Mouse (Mus musculus): Measurements from ENCODE around the gene Myh9.

The Myh9 gene

DNA sequence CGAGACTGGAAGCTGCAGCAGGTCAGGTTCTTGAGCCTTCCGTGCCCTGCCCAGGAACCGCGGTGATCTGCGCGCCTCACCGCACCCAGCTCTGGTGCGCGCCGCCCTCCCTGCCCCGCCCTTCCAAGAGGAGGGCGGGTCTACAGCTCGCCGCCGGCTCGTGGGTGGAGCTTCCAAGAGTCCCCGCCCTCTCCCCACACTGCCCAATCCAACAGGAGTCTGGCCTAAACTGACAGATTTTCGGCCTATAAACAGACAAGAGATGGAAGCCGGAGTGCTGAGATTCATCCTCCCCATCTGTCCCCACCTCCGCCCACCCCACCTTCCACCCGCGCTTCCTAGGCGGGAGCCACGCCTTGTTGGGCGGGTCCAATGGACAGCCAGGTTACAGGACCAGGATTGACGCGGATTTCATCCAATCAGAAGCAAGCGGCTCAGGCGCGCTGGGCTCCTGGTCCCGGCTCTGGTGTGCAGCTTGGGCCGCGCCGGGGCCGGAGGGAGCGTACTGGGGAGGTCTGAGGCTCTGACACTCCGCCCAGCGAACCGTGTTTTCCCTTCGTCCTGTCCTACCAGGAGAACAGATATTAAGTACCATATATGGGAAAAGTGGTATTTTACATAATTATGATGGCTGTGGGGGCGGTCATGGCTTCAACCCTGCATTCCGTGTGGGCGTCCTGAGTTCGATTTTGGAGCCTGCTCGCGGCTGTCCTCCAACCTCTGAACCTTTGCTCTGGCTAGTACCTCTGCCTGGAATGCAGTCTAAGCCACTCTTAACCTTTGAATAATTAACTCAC, at the start of gene Myh9:
Gene Myh9 (minus strand): TSS at position 129 of the 797 bp plus-strand sequence.
- DNase-seq (ENCODE audit: low read depth, low spot score) = peak; percentile 100

DNA sequence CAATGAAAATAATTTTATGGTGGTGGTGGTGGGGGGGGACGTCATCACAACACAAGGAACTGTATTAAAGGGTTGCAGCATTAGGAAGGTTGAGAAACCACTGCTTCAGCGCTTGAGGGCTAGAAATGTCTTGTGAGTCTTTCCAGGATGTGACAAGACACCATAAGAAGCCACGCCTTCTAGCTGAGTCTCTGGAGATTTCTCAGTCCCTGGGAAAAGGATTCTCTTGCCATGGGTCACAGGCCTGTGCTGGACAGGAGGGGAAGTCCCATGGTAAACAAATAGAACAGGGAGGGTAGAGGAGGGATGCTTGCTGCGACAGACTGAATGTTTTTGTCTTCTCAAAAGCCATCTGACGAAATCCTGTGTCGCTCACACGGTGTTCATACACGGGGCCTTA, 49.8 kb upstream of the Myh9 start:
- no peak for DNase-seq (ENCODE audit: low read depth, low spot score)

DNA sequence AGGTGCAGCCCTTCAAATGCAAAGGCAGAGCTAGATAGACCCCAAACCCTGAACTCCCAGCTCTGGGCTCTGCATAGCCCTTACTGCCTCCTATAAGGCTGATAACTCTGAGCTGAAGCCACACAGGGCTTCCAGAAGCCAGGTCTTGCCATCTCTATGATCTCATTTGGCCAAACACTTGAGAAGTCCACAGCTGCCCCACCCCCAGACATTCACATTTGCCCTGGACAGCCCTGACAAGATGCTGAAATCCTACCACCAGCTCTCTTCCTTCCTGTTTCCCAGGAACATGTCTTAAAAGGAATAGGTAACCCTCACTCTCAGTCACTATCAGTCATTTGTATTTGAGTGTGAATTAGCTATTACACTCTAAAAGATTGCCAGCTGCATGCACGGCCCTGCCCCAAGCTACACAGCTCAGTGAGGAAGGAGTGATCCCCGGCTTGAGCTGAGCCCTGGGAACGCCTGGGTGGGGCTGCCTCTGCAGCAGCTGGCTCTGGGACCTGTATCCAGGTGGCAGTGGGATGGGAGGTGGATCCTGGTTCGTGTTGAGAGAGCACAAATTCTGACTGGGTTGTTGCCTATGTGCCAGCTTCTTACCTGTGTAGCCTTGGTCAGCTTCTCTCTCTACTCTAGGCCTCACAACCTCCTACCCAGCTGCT, 47.9 kb upstream of the Myh9 start:
- DNase-seq (ENCODE audit: low read depth, low spot score) = no peak

DNA sequence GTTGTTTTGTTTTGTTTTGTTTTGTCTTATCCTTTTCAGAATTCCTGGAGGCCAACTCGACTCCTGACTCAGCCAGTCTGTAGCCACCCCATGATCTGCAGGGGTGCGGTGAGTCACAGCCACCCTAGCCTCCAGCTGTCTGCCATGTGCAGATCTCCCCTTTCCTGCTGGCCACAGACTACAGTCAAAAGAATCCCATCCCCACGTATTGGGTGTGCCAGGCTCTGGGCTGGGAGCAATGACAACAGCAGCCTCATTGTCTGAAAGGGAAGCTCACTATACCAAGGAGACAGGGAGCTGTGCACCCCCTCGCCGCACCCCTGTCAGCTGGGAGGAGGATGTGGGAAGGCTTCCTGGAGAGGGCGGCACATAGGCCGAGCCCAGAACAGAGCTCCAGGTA, 46.3 kb upstream of the Myh9 start:
- no peak for DNase-seq (ENCODE audit: low read depth, low spot score)

DNA sequence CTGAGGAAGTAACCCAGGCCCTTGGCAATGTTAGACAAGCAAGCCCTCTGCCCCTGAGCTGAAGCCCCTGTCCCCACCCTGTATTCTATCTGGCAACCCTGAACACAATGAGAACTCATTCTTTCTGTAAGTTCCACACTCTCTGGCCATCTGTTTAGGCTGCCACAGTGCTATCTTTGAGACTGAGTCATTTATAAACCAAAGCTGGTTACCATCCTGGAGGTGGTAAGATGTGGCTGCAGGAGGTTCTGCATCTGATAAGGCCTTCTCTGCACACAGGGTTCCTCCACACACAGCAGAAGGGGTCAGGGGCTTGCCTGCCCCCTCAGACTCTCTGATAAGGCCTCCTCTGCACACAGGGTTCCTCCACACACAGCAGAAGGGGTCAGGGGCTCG, 45.1 kb upstream of the Myh9 start:
- no peak for DNase-seq (ENCODE audit: low read depth, low spot score)

DNA sequence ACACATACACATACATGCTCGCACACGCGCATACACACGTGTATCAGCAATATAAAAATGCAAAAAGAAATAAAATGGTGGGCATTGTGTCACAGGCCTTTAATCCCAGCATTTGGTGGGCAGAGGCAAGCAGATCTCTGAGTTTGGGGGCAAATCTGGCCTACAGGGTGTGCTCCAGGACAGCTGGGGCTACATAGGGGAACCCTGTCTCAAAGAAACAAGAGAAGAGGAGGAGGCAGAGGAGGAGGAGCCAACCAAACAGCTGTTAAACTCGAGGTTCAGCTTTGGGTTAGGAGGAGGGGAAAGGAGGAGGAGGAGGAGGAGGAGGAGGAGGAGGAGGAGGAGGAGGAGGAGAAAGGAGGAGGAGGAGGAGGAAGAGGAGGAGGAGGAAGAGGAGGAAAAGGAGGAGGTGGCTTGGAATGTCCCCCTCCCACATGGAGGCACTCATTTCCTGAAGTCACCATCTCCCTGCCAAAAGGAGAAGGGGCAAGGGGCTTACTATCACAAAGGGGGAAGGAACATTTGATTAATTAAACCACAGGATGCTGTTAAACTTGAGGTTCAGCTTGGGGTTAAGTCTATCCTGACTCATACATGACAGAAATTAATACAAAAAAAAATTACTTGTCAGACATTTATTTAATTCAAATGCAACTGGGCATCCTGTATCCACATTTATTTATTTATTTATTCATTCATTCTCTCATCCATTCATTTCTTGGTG, 44.6 kb upstream of the Myh9 start:
- DNase-seq (ENCODE audit: low read depth, low spot score) = no peak

DNA sequence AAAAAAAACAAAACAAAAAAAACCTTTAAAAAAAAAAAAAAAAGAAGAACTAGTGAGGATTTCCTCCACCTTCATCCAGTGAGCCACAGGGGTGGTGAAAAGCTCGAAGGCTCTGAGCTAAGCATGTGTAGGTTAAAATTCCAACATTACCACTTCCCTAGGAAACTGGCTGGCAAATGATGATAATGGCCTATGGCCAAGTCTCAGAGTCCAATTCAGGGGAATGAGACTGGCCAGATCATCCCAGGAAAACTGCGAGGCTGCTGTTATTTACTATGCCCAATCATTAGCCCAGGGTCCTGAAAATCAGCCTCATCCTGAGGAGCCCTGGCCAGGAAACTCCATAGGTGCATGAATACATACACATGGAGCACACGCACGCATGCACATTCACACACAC, 44.0 kb upstream of the Myh9 start:
- no peak for DNase-seq (ENCODE audit: low read depth, low spot score)

DNA sequence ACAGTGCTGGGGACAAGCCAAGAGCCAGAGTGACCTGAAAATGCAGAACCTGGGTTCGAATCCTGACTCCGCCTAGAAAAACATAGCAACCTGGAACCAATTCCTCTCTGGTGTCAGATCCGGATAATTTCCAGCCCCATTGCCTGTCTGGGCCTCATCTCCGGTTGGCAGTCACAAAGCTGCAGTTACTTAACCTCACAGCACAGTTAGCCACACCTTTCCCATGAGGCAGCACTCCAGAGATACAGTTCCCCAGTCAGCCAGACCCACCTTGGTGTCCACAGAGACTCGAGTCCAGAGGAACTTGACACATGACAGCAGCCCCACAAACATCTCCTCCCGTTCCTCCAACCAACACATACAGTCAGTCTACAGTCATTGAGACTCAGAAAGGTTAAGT, 43.2 kb upstream of the Myh9 start:
- no peak for DNase-seq (ENCODE audit: low read depth, low spot score)

DNA sequence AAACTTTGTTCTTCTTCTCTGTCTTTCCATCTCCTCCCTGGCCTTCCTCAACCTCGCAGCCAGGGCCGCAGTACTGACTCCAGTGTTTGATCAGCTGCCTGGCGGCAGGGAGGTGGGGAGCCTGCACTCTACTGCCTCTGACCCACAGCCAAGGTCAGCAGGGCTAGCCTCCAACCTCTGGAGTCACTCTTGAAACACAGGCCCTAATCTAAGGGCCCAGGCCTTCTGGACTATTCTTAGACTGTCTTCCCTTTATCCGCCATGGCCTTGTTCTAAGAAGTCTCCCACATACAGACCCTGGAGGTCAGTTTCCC, 41.7 kb upstream of the Myh9 start:
- DNase-seq (ENCODE audit: low read depth, low spot score) = no peak

DNA sequence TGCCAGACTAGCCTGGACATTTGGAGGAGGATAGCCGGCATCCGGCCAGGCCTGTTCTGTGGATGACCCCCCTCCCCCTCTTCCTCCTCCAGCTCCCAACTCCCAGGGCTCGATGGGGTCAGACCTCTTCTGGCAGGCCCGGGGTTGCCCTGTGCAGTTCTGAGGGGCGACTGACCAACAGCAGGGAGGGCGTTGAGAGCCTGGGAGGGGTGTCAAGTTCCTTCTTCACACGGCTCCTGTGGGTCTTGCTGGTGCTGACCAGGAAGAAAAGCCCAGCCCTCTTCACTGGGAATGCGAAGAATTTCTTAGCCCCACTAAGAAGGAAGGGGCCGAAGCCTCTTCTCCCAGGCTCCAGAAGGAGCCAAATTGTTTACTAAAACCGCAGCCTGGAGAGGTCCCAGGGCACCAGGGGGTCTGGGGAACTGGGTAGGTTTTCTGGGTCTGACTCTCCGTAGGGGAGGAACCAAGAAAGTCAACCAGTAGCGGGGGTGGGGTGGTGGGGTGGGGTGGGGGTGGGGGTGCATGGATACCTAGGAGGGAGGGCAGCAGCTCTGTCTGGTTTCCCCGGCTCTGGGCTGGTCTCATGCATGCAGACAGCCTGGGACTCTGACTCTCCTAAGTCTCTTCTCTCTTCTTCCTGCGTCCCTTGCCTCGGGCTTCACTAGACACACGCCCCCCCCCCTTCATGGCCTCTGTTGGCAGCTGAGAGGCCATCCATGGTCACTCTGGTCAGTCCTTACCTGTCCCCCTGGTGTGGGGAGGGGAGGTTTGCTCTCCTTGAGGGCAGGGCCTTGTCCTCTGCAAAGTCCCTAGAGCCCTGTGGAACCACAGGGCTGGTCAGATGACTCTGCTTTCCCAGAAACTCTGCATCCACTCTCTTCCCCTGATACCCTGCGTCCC, 41.1 kb upstream of the Myh9 start:
- no peak for DNase-seq (ENCODE audit: low read depth, low spot score)

DNA sequence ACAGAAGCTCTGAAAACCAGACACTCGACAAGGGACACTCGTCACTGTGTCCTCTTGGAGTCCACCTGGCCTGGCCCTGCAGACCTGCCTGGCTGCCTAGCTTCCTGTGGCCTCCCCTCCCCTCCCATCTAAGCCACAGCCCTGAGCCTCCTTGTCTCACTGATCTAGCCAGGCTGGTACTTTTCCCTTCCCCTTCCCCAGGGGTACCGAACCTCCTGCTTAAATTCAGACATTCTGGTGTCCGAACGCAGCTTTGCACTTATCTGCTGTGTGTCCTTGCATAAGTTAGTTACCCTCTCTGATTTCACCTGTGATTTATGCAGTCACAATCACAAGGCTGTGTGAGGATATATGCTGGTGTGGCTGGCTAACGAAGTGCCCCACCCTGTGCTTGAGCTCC, 40.3 kb upstream of the Myh9 start:
- DNase-seq (ENCODE audit: low read depth, low spot score) = no peak

DNA sequence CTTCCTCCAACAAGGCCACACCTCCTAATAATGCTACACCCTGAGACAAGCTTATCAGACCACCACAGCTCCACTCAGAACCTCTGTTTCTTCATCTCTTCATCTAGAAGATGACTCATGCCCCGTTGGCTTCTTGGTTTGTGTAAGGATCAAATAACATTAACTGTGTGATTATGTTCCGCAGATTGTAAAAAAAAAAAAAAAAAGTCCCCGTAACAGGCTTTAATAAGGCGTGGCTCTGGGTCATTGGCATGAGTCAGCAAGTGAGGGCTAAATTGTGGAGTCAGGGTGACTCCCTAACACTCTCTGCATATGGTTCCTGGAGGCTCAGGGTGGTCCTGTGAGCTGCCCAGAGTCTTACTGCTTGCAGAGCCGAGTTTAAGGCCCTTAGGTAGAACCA, 39.7 kb upstream of the Myh9 start:
- no peak for DNase-seq (ENCODE audit: low read depth, low spot score)

DNA sequence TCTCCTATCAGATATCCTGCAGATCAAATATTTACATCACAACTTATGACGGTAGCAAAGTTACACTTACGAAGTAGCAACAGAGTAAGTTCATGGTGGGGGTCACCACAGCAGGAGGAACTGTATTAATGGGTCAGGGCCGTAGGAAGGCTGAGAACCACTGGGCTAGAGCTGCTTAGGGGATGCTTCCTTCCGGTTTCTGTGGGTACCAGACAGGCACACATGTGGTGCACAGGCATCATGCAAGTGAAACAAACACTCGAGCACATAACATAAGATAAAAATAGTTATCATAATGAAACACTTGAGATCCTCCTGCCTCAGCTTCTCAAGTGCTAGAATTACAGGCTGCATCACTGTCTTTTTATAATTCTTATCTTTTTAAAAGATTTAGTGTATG, 38.8 kb upstream of the Myh9 start:
- DNase-seq (ENCODE audit: low read depth, low spot score) = no peak

DNA sequence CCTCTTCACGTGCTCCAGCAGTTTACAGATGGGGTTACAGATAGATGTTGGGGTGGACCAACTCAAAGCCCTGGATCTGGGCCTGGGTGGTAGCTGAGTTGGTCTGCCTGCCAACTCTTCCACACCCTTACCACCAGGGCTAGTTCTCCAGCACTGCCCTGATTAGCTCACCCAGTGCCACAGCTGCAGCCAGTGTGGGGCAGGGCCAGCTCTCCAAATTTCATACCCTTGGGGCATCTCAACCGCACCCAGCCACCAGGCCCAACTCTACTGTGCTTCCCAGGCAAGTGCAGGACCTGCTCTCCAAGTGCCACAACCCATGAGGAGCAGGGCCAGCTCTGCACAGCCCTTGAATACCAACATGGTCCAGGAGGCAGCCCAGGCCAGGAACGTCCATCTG, 37.8 kb upstream of the Myh9 start:
- no peak for DNase-seq (ENCODE audit: low read depth, low spot score)

DNA sequence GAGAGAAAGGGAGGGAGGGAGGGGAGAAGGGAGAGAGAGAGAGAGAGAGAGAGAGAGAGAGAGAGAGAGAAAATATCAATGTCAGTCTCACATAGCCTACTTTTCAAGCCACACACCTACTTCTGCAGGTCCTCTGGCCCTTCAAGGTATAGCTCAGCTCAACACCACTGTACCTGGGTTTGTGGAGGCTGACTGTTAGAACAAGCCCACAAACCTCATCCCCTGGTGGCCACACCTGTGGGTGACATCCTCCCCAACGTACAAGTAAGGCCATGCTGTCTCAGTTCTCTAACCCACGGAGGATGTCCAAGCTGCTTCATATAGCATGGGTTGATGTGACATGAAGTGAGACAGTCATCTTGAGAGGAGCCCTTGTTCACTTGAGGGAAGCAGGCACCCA, 35.2 kb upstream of the Myh9 start:
- DNase-seq (ENCODE audit: low read depth, low spot score) = no peak

DNA sequence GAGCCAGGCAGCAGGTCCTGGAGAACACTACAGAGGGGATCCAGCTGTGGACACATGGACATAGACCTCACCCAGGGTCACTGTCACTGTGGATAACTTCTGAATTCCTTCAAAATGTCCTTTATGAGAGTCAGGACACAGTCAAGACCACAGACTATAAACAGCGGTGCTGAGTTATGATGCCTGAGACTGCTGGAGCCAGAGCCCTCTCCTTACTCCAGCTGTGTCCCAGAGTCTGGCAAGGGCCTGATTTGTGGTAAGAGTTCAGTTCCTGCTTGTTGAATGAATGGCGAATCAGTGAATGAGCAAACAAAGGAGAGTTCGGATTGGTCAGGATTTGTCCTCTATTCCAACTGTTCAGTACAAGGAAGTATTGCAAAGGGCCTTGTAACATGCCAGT, 34.7 kb upstream of the Myh9 start:
- DNase-seq (ENCODE audit: low read depth, low spot score) = no peak

DNA sequence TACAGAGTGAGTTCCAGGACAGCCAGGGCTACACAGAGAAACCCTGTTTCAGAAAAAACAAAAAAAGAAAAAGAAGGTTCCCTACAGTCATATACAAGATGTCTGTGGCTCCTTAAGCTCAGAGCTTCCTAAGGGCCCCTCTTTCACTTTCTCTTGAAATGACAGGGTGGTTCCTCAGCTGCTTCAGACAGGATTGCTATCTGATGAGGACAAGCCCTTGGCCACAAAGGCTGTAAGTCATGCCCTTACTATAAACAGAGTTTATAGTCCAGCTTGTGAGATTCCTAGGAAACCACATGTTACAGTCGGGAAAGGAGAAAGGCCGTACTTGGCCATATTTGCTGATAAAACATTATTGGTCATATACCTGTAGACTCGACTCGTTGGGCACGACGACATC, 34.0 kb upstream of the Myh9 start:
- DNase-seq (ENCODE audit: low read depth, low spot score) = no peak

DNA sequence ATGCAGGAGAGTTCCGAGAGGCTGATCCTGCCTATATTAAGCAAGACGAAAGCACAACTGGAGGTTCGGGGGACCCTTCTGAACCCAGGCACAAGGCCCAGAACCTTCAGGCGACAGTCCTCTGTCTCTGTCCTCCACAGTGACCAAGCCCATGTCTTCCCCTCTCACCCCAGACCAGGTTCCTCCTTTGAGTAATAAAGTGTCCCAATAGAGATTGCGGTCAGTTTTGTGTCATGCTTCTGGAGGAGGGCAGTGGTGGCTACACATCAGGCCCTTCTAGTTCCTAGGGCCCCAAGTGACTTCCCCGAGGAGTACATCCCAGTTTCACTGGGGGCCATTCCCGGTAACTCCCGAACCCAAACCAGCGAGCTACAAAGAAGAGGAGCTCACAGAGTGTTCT, 32.8 kb upstream of the Myh9 start:
- DNase-seq (ENCODE audit: low read depth, low spot score) = no peak

DNA sequence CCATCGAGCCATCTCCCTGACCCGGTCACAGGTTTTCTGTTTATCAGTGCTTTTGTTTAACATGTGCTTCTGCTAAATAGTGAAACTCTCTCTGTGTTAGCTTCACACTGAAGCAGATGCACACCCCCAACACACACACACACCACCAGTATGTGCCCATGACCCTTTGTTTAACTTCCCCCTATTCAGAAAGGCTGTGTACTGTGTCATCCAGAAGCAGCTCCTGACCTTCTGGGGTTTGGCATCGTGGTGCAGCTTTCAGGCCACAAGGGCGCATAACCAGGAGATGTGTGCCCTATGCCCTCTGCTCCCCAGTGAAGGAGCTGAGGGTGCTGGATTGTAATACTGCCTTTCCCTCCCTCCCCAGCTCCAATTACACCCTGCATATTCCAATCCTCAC, 32.3 kb upstream of the Myh9 start:
- DNase-seq (ENCODE audit: low read depth, low spot score) = no peak

DNA sequence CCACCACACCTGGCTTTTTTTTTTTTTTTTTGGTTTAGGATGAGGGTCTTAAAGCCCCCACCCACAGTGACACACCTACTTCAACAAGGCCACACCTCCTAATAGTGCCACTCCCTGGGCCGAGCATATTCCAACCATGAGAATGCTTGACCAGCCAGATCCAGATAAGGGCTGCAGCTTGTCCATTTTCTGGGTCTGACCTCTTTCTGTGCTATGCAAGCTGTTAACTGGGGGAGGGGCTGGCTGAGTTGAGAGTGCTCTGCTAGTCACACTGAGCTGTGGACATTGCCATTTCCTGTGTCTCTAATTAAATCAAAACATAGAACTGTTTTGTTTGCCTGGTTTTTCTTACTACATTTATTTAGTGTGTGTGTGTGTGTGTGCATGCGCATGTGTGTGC, 31.6 kb upstream of the Myh9 start:
- no peak for DNase-seq (ENCODE audit: low read depth, low spot score)

DNA sequence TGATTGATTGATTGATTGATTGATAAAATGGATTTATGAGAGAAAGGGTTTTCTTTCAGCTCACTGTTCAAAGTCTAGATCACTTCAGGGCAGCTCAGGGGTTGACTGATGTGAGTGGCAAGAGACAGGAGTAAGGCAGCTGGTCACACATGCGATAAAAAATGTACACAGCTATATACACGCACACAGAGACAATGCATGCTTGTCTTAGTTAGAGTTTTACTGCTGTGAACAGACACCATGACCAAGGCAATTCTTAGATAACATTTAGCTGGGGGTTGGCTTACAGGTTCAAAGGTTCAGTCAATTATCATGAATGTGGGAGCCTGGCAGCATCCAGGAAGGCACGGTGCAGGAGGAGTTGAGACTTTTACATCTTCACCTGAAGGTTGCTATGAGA, 31.0 kb upstream of the Myh9 start:
- DNase-seq (ENCODE audit: low read depth, low spot score) = no peak

DNA sequence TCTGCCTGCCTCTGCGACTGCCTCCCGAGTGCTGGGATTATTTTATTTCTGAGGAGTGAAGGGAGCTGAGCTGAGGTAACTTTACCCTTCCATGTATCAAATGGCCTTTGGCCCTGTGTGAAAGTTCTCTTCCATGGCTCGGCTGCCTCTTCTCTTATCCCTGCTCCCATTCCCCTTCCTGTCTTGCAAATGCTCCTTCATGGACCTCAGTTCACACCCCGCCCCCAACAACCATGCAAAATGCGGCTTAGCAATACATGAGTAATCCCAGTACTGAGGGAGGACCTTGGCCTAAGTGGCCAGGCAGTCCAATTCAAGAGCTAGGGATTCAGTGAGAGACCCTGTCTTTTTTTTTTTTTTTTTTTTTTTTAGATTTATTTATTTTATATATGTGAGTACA, 26.4 kb upstream of the Myh9 start:
- DNase-seq (ENCODE audit: low read depth, low spot score) = no peak

Data from embryo, embryonic 11.5 days (tissue).